23 mouse cellular contexts compared by ENCODE assay signal in genomic region chr8:40127141-40127540, GRCm38 (mm10).
A peak's percentile ranks its signal among the peaks of the same experiment; 100 is the strongest.
DNase-seq lines count a peak whose midpoint lies in the region; ATAC-seq and TF ChIP-seq lines count a peak whose summit lies in the region.
"Had no signal": no experiment of that assay in that cellular context is flagged by ENCODE, and none has a peak within 500 bp of the region (broad histone marks: within the 10 kb centered on the region; RNA-seq: fewer than 3 reads in every experiment).

No protein-coding gene starts in this region.

- no peak for TF ChIP-seq CTCF in layer of hippocampus, adult 2 months (conservative IDR thresholded peaks at IDR 0.05)
- TF ChIP-seq CTCF in brain, embryonic 14.5 days (IDR thresholded peaks at IDR 0.05; ENCODE audit: borderline replicate concordance, extremely low read depth, insufficient read depth, insufficient read length), result no peak

- no peak overlapping the region for H3K4me2 ChIP-seq in midbrain, embryonic 11.5 days
- H3K4me2 ChIP-seq: embryonic facial prominence, embryonic 13.5 days; embryonic facial prominence, embryonic 15.5 days; forebrain, embryonic 13.5 days; forebrain, embryonic 15.5 days had no signal

- H3K36me3 ChIP-seq in midbrain, embryonic 11.5 days (ENCODE audit: control insufficient read depth, insufficient read depth, low read length), result no peaks in the 10 kb centered on the region
- H3K36me3 ChIP-seq: embryonic facial prominence, embryonic 13.5 days; embryonic facial prominence, embryonic 15.5 days; forebrain, embryonic 10.5 days; forebrain, embryonic 15.5 days had no signal

- no peak overlapping the region for H3K4me3 ChIP-seq in layer of hippocampus, adult 2 months
- no peak overlapping the region for H3K4me3 ChIP-seq in midbrain, embryonic 11.5 days (ENCODE audit: low read depth, low read length)
- H3K4me3 ChIP-seq: embryonic facial prominence, embryonic 13.5 days; embryonic facial prominence, embryonic 15.5 days; erythroblast, embryonic 14.5 days; forebrain, embryonic 10.5 days; forebrain, embryonic 13.5 days; forebrain, embryonic 15.5 days had no signal

- no peak for DNase-seq in frontal cortex, postnatal 36 days (ENCODE audit: low spot score in 2 of 2)
- peak; percentile 6 for DNase-seq in layer of hippocampus, adult 11-12 months (ENCODE audit: low spot score)
- no peak for DNase-seq in layer of hippocampus, adult 2 months (ENCODE audit: low spot score in 2 of 2)
- DNase-seq in brain, adult 2 months (ENCODE audit: low read depth, low spot score), result peak; percentile 35
- peak; percentile 29 for DNase-seq in brain, embryonic 14.5 days (ENCODE audit: low read depth)
- DNase-seq in midbrain, embryonic 11.5 days (ENCODE audit: low spot score, missing footprints), result no peak
- DNase-seq: adrenal gland, adult 2 months; adrenal gland, postnatal 10 days; adrenal gland, postnatal 25 days; cerebellum, adult 11 months; cerebellum, adult 18-20 months; cerebellum, adult 8-10 months; cerebellum, adult 9-11 months; cerebellum, postnatal 14 days; cerebellum, postnatal 36 days; embryo, embryonic 11 days had no signal

- ATAC-seq in frontal cortex, adult (ENCODE audit: low TSS enrichment), result peak; percentile 31; the same call in 1 of the 2 replicates
- no peak for ATAC-seq in midbrain, embryonic 11.5 days (ENCODE audit: low FRiP score)
- ATAC-seq: forebrain, embryonic 13.5 days; forebrain, embryonic 15.5 days had no signal

- no peak overlapping the region for H3K9ac ChIP-seq in midbrain, embryonic 11.5 days (ENCODE audit: low read length)
- H3K9ac ChIP-seq: embryonic facial prominence, embryonic 13.5 days; embryonic facial prominence, embryonic 15.5 days; forebrain, embryonic 13.5 days; forebrain, embryonic 15.5 days had no signal

- H3K4me1 ChIP-seq in midbrain, embryonic 11.5 days (ENCODE audit: control insufficient read depth, insufficient read depth, low read length), result no peaks in the 10 kb centered on the region
- H3K4me1 ChIP-seq: embryonic facial prominence, embryonic 13.5 days; embryonic facial prominence, embryonic 15.5 days; forebrain, embryonic 10.5 days; forebrain, embryonic 13.5 days; forebrain, embryonic 15.5 days had no signal

- H3K27ac ChIP-seq in layer of hippocampus, adult 2 months, result no peak overlapping the region
- H3K27ac ChIP-seq in midbrain, embryonic 11.5 days (ENCODE audit: low read depth, low read length), result no peak overlapping the region
- H3K27ac ChIP-seq: embryonic facial prominence, embryonic 13.5 days; embryonic facial prominence, embryonic 15.5 days; forebrain, embryonic 10.5 days; forebrain, embryonic 13.5 days; forebrain, embryonic 15.5 days had no signal

- no peak for TF ChIP-seq POLR2A in brain, embryonic 14.5 days (IDR thresholded peaks at IDR 0.05; ENCODE audit: borderline replicate concordance, extremely low read depth, insufficient read depth, insufficient read length, poor library complexity, severe bottlenecking)

- no peaks in the 10 kb centered on the region for H3K9me3 ChIP-seq in midbrain, embryonic 11.5 days (ENCODE audit: control insufficient read depth, low read length)
- H3K9me3 ChIP-seq: embryonic facial prominence, embryonic 13.5 days; embryonic facial prominence, embryonic 15.5 days; forebrain, embryonic 10.5 days; forebrain, embryonic 13.5 days; forebrain, embryonic 15.5 days had no signal

- WGBS in midbrain, embryonic 11.5 days, result 90% methylated on average over 8 of the region's 8 CpGs

- no peaks in the 10 kb centered on the region for H3K27me3 ChIP-seq in midbrain, embryonic 11.5 days (ENCODE audit: control insufficient read depth, insufficient read depth, low read length)
- H3K27me3 ChIP-seq: embryonic facial prominence, embryonic 13.5 days; embryonic facial prominence, embryonic 15.5 days; forebrain, embryonic 13.5 days; forebrain, embryonic 15.5 days had no signal

Comparison
In these comparisons a context has a peak if more than half of its experiments do, and no peak if none do; other contexts are left out.
1. DNase-seq: peak in layer of hippocampus, adult 11-12 months (single experiment), brain, adult 2 months (single experiment) and brain, embryonic 14.5 days (single experiment); none in frontal cortex, postnatal 36 days (0 of 2), layer of hippocampus, adult 2 months (0 of 2) and midbrain, embryonic 11.5 days (single experiment).